Mouse (Mus musculus): ENCODE results near the gene Atp2a3. TPM values are rescaled to one million over a fixed set of nuclear protein-coding genes. Genes with fewer than 3 reads are reported as not detected.

The Atp2a3 gene
- total and polyA plus RNA-seq, 2 experiments from 2014 or later, result 3.1 to 3.8 TPM

DNA sequence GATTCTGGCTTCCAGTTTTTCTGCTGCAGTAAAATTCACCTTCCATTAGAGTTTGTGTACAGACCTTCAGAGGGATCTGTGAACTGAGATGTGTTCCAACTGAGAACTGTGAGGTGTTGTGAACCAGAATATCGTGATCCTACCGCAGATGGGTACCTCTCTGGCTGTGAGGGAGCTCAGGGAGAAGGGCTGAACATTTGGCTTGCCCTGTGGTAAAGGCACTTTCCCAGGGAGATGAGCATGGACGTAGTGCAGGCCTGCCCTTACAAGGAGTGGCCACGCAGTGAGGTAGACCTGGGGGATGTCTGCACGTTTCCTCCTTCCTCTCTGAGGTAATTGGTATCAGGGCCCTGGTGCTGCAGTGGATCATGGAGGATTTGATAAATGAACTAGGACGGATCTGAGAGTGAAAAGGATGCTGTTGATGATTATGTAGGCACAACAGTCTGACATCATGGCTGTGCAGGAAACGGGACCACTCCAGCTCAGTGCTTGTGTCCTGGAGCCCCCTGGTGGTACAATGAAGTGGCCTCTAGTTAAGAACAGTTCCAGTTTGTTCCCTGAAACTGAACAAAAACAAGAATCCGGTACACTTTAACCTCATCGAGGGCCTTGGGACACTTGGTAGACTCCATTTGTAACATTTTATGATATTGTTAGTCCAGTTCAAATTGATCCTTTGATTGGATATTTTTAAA, 78.3 kb downstream of the Atp2a3 start:
- 53% methylated on average over 9 of the region's 9 CpGs for WGBS
- no peaks in the 10 kb centered on the region for H3K27me3 ChIP-seq (ENCODE audit: control insufficient read depth, insufficient read depth, low read length)
- no peaks in the 10 kb centered on the region for H3K36me3 ChIP-seq (replicated peaks; ENCODE audit: control insufficient read depth, insufficient read depth, low read length)
- no peak for TF ChIP-seq EP300 (IDR thresholded peaks at IDR 0.05; ENCODE audit: low read depth)
- TF ChIP-seq CTCF (IDR thresholded peaks at IDR 0.05; ENCODE audit: low read depth), result peak; percentile 89
- ATAC-seq (ENCODE audit: insufficient read depth, low read depth), result peak; percentile 71
- no peaks in the 10 kb centered on the region for H3K9me3 ChIP-seq (replicated peaks; ENCODE audit: control insufficient read depth, low read length)
- no peak overlapping the region for H3K4me3 ChIP-seq (ENCODE audit: low read depth, low read length)
- H3K27ac ChIP-seq (ENCODE audit: low read depth), result no peak overlapping the region
- peaks cover 14% of the 10 kb centered on the region; the same call in 1 of the 2 replicates for H3K4me1 ChIP-seq (ENCODE audit: control insufficient read depth, insufficient read depth)
- H3K4me2 ChIP-seq (ENCODE audit: low read depth, low read length), result no peak overlapping the region
- H3K9ac ChIP-seq (replicated peaks; ENCODE audit: low read depth, low read length), result no peak overlapping the region
- DNase-seq (ENCODE audit: low spot score), result peak; percentile 83

Small RNA genes lying within 50 kb of the gene (microRNA-seq; reads per million reads assigned to microRNA genes)
- gene Gm44467, result not detected

Other genes with a start within 250 kb of the Atp2a3 start
- 5.2 and 10.2 TPM in 2 replicates for gene Cyb5d2, start 165.0 kb upstream of the Atp2a3 start, total RNA-seq (2014; rRNA removed; ENCODE audit: low replicate concordance)
- gene Cyb5d2, start 165.0 kb upstream of the Atp2a3 start, polyA plus RNA-seq (2015; fragmentation: Nextera tagmentation; extraction: Ambion mirVana), result 7.3 and 9.1 TPM in 2 replicates
- gene Zzef1, start 164.9 kb upstream of the Atp2a3 start, total RNA-seq (2014; rRNA removed; ENCODE audit: low replicate concordance), result 23.5 and 43.2 TPM in 2 replicates
- gene Zzef1, start 164.9 kb upstream of the Atp2a3 start, polyA plus RNA-seq (2015; fragmentation: Nextera tagmentation; extraction: Ambion mirVana), result 5.2 and 5.3 TPM in 2 replicates
- 1.4 and 24.8 TPM in 2 replicates for gene P2rx1, start 37.9 kb downstream of the Atp2a3 start, total RNA-seq (2014; rRNA removed; ENCODE audit: low replicate concordance)
- gene P2rx1, start 37.9 kb downstream of the Atp2a3 start, polyA plus RNA-seq (2015; fragmentation: Nextera tagmentation; extraction: Ambion mirVana), result 0.71 and 1.0 TPM in 2 replicates
- 0.62 and 4.9 TPM in 2 replicates for gene Camkk1, start 57.8 kb downstream of the Atp2a3 start, total RNA-seq (2014; rRNA removed; ENCODE audit: low replicate concordance)
- 0.68 and 1.1 TPM in 2 replicates for gene Camkk1, start 57.8 kb downstream of the Atp2a3 start, polyA plus RNA-seq (2015; fragmentation: Nextera tagmentation; extraction: Ambion mirVana)
- 7.1 and 8.9 TPM in 2 replicates for gene Ncbp3, start 86.6 kb downstream of the Atp2a3 start, total RNA-seq (2014; rRNA removed; ENCODE audit: low replicate concordance)
- 6.6 and 7.0 TPM in 2 replicates for gene Ncbp3, start 86.6 kb downstream of the Atp2a3 start, polyA plus RNA-seq (2015; fragmentation: Nextera tagmentation; extraction: Ambion mirVana)
- gene Itgae, start 129.4 kb downstream of the Atp2a3 start, total RNA-seq (2014; rRNA removed; ENCODE audit: low replicate concordance), result 0.58 TPM in 1 of 2 replicates, not detected in the other
- 0.04 and 0.12 TPM in 2 replicates for gene Itgae, start 129.4 kb downstream of the Atp2a3 start, polyA plus RNA-seq (2015; fragmentation: Nextera tagmentation; extraction: Ambion mirVana)
- 2.4 and 6.0 TPM in 2 replicates for gene Haspin, start 177.1 kb downstream of the Atp2a3 start, total RNA-seq (2014; rRNA removed; ENCODE audit: low replicate concordance)
- 3.0 and 4.0 TPM in 2 replicates for gene Haspin, start 177.1 kb downstream of the Atp2a3 start, polyA plus RNA-seq (2015; fragmentation: Nextera tagmentation; extraction: Ambion mirVana)
- 2.0 and 4.3 TPM in 2 replicates for gene P2rx5, start 199.3 kb downstream of the Atp2a3 start, total RNA-seq (2014; rRNA removed; ENCODE audit: low replicate concordance)
- 1.6 and 1.7 TPM in 2 replicates for gene P2rx5, start 199.3 kb downstream of the Atp2a3 start, polyA plus RNA-seq (2015; fragmentation: Nextera tagmentation; extraction: Ambion mirVana)
- 122 and 178 TPM in 2 replicates for gene Emc6, start 215.9 kb downstream of the Atp2a3 start, total RNA-seq (2014; rRNA removed; ENCODE audit: low replicate concordance)
- 123 and 132 TPM in 2 replicates for gene Emc6, start 215.9 kb downstream of the Atp2a3 start, polyA plus RNA-seq (2015; fragmentation: Nextera tagmentation; extraction: Ambion mirVana)
- 103 and 144 TPM in 2 replicates for gene Tax1bp3, start 215.9 kb downstream of the Atp2a3 start, total RNA-seq (2014; rRNA removed; ENCODE audit: low replicate concordance)
- 217 and 224 TPM in 2 replicates for gene Tax1bp3, start 215.9 kb downstream of the Atp2a3 start, polyA plus RNA-seq (2015; fragmentation: Nextera tagmentation; extraction: Ambion mirVana)
- 17.0 and 17.3 TPM in 2 replicates for gene Ctns, start 237.9 kb downstream of the Atp2a3 start, total RNA-seq (2014; rRNA removed; ENCODE audit: low replicate concordance)
- 10.3 and 10.7 TPM in 2 replicates for gene Ctns, start 237.9 kb downstream of the Atp2a3 start, polyA plus RNA-seq (2015; fragmentation: Nextera tagmentation; extraction: Ambion mirVana)
- 0.08 and 1.9 TPM in 2 replicates for gene Shpk, start 238.3 kb downstream of the Atp2a3 start, total RNA-seq (2014; rRNA removed; ENCODE audit: low replicate concordance)
- gene Shpk, start 238.3 kb downstream of the Atp2a3 start, polyA plus RNA-seq (2015; fragmentation: Nextera tagmentation; extraction: Ambion mirVana), result 0.77 and 0.95 TPM in 2 replicates